Mouse (Mus musculus): Measurements from ENCODE around the gene Prex1. TPM values are rescaled to one million over a fixed set of nuclear protein-coding genes. Genes with fewer than 3 reads are reported as not detected.

Gene Prex1
- total and polyA plus RNA-seq, 3 experiments, result 5.5 to 19.5 (median 18.5) TPM

GRCm38 (mm10) chr2:166741445-166741844, 27.8 kb upstream of the Prex1 start:
- Histone ChIP-seq H3K4me1 (ENCODE audit: control insufficient read depth in 1 of 2, insufficient read depth in 2 of 2) (peaks cover 40 to 64% of the 10 kb centered on the region in 2 experiments), H3K4me3 (replicated peaks in 1 of 3; ENCODE audit: low read depth in 2 of 3, low read length in 2 of 3, poor library complexity in 1 of 3) (no peak overlapping the region), H3K79me2 (replicated peaks; ENCODE audit: control insufficient read depth, extremely low read depth, insufficient read depth, poor library complexity, severe bottlenecking) (no peaks in the 10 kb centered on the region), H3K27ac (ENCODE audit: insufficient read depth, low read depth) (no peak overlapping the region), H3K9ac (ENCODE audit: insufficient read depth, low read depth) (no peak overlapping the region), H3K9me3 (replicated peaks; ENCODE audit: low read length) (no peaks in the 10 kb centered on the region), H3K4me2 (ENCODE audit: insufficient read depth, low read depth, poor library complexity, severe bottlenecking) (no peak overlapping the region), H3K36me3 (replicated peaks in 1 of 2; ENCODE audit: control insufficient read depth in 1 of 2, insufficient read depth in 1 of 2, low read length in 1 of 2) (no peaks in the 10 kb centered on the region), H3K27me3 (replicated peaks) (no peaks in the 10 kb centered on the region)
- TF ChIP-seq EP300 (IDR thresholded peaks at IDR 0.05; ENCODE audit: low read length) (peak; percentile 63), CHD2 (IDR thresholded peaks at IDR 0.05; ENCODE audit: low read length) (peak; percentile 35; the same call in 1 of the 2 replicates), CTCF (conservative IDR thresholded peaks at IDR 0.05 in 1 of 2, IDR thresholded peaks at IDR 0.05 in 1 of 2; ENCODE audit: low read depth in 2 of 2, low read length in 2 of 2) (no peak), MEF2A (IDR thresholded peaks at IDR 0.05; ENCODE audit: borderline replicate concordance, low read depth, low read length) (0 out of 2 replicates have a peak, but pooled peaks have one; percentile 12), IRF4 (IDR thresholded peaks at IDR 0.05; ENCODE audit: low read depth, low read length) (0 out of 2 replicates have a peak, but pooled peaks have one; percentile 8), POLR2AphosphoS2 (IDR thresholded peaks at IDR 0.05; ENCODE audit: low read depth, low read length) (no peak), ETS1 (conservative IDR thresholded peaks at IDR 0.05; ENCODE audit: low read depth, low read length) (peak; percentile 24; the same call in 1 of the 2 replicates), BHLHE40 (IDR thresholded peaks at IDR 0.05; ENCODE audit: low read depth, low read length) (peak; percentile 15; the same call in 1 of the 2 replicates), TCF12 (IDR thresholded peaks at IDR 0.05; ENCODE audit: low read depth, low read length) (peak; percentile 23; the same call in 1 of the 2 replicates)
- in situ Hi-C loops (cut with MboI; ENCODE audit: low pct_ligation_motif_present, low pct_unique_long_range_greater_than_20kb, low sequenced_read_pairs) (no loop called here), dilution Hi-C loops (cut with MboI; ENCODE audit: extremely low pct_ligation_motif_present, extremely low pct_unique_long_range_greater_than_20kb, low sequenced_read_pairs) (no loop called here)
- DNase-seq (ENCODE audit: extremely low read depth), result no peak

- no peaks in the 10 kb centered on the region for H3K9me3 ChIP-seq (replicated peaks; ENCODE audit: low read length)
- no peak overlapping the region for H3K27ac ChIP-seq (ENCODE audit: insufficient read depth, low read depth)
- no peaks in the 10 kb centered on the region for H3K27me3 ChIP-seq (replicated peaks)
- dilution Hi-C loops (cut with MboI; ENCODE audit: extremely low pct_ligation_motif_present, extremely low pct_unique_long_range_greater_than_20kb, low sequenced_read_pairs) (no loop called here), in situ Hi-C loops (cut with MboI; ENCODE audit: low pct_ligation_motif_present, low pct_unique_long_range_greater_than_20kb, low sequenced_read_pairs) (no loop called here)
- peaks cover 33 to 64% of the 10 kb centered on the region in 2 experiments for H3K4me1 ChIP-seq (ENCODE audit: control insufficient read depth in 1 of 2, insufficient read depth in 2 of 2)
- H3K36me3 ChIP-seq (replicated peaks in 1 of 2; ENCODE audit: control insufficient read depth in 1 of 2, insufficient read depth in 1 of 2, low read length in 1 of 2), result no peaks in the 10 kb centered on the region
- H3K9ac ChIP-seq (ENCODE audit: insufficient read depth, low read depth), result no peak overlapping the region
- H3K4me2 ChIP-seq (ENCODE audit: insufficient read depth, low read depth, poor library complexity, severe bottlenecking), result no peak overlapping the region
- no peak for DNase-seq (ENCODE audit: extremely low read depth)
- TF ChIP-seq BHLHE40 (IDR thresholded peaks at IDR 0.05; ENCODE audit: low read depth, low read length) (0 out of 2 replicates have a peak, but pooled peaks have one; percentile 9), PAX5 (IDR thresholded peaks at IDR 0.05; ENCODE audit: low read length) (no peak)
- H3K4me3 ChIP-seq (replicated peaks in 1 of 3; ENCODE audit: low read depth in 2 of 3, low read length in 2 of 3, poor library complexity in 1 of 3), result no peak overlapping the region
- H3K79me2 ChIP-seq (replicated peaks; ENCODE audit: control insufficient read depth, extremely low read depth, insufficient read depth, poor library complexity, severe bottlenecking), result no peaks in the 10 kb centered on the region
Measured at GRCm38 (mm10) chr2:166740396-166740795, 26.8 kb upstream of the Prex1 start.

DNA sequence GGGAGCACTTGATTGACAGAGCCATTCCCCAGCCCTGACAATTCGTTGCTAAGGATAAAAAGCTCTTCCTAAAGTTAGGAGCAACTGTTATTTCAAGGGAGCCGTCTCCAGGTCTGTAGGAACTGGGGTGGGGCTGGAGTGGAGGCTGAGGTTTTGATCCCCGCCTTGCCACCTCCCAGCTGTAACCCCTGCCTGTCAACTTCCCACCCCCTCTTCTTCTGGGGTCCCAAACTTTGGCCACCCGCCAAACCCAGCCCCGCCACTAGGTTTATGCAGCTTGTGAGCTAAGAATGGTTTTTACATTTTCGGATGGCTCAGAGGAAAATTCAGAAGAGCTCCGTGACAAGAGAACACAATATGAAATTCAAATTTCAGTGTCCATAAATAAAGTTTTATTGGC, 23.7 kb upstream of the Prex1 start:
- Histone ChIP-seq H3K27ac (ENCODE audit: insufficient read depth, low read depth) (no peak overlapping the region), H3K9ac (ENCODE audit: insufficient read depth, low read depth) (no peak overlapping the region), H3K4me3 (replicated peaks in 1 of 3; ENCODE audit: low read depth in 2 of 3, low read length in 2 of 3, poor library complexity in 1 of 3) (no peak overlapping the region), H3K4me2 (ENCODE audit: insufficient read depth, low read depth, poor library complexity, severe bottlenecking) (no peak overlapping the region), H3K36me3 (replicated peaks in 1 of 2; ENCODE audit: control insufficient read depth in 1 of 2, insufficient read depth in 1 of 2, low read length in 1 of 2) (no peaks in the 10 kb centered on the region), H3K9me3 (replicated peaks; ENCODE audit: low read length) (no peaks in the 10 kb centered on the region), H3K4me1 (ENCODE audit: control insufficient read depth in 1 of 2, insufficient read depth in 2 of 2) (peaks cover 38 to 72% of the 10 kb centered on the region in 2 experiments), H3K79me2 (replicated peaks; ENCODE audit: control insufficient read depth, extremely low read depth, insufficient read depth, poor library complexity, severe bottlenecking) (no peaks in the 10 kb centered on the region), H3K27me3 (replicated peaks) (no peaks in the 10 kb centered on the region)
- no peak for DNase-seq (ENCODE audit: extremely low read depth)
- dilution Hi-C loops (cut with MboI; ENCODE audit: extremely low pct_ligation_motif_present, extremely low pct_unique_long_range_greater_than_20kb, low sequenced_read_pairs), result no loop called here
- in situ Hi-C loops (cut with MboI; ENCODE audit: low pct_ligation_motif_present, low pct_unique_long_range_greater_than_20kb, low sequenced_read_pairs), result no loop called here
- TF ChIP-seq ZC3H11A (IDR thresholded peaks at IDR 0.05; ENCODE audit: low read depth, low read length), result no peak
- TF ChIP-seq NELFE (IDR thresholded peaks at IDR 0.05; ENCODE audit: low read depth, low read length), result no peak
- TF ChIP-seq KAT2A (IDR thresholded peaks at IDR 0.05; ENCODE audit: insufficient replicate concordance, low read length), result no peak
- TF ChIP-seq PAX5 (IDR thresholded peaks at IDR 0.05; ENCODE audit: low read length), result no peak
- no peak for TF ChIP-seq MAZ (IDR thresholded peaks at IDR 0.05; ENCODE audit: low read depth, low read length)
- TF ChIP-seq MXI1 (IDR thresholded peaks at IDR 0.05; ENCODE audit: low read depth, low read length), result no peak
- no peak for TF ChIP-seq USF2 (conservative IDR thresholded peaks at IDR 0.05; ENCODE audit: low read depth, low read length)
- no peak for TF ChIP-seq EP300 (IDR thresholded peaks at IDR 0.05; ENCODE audit: low read length)
- TF ChIP-seq NRF1 (IDR thresholded peaks at IDR 0.05; ENCODE audit: low read depth, low read length), result no peak
- TF ChIP-seq CTCF (conservative IDR thresholded peaks at IDR 0.05 in 1 of 2, IDR thresholded peaks at IDR 0.05 in 1 of 2; ENCODE audit: low read depth in 2 of 2, low read length in 2 of 2), result no peak
- no peak for TF ChIP-seq MAFK (IDR thresholded peaks at IDR 0.05; ENCODE audit: insufficient replicate concordance, low read length)
- no peak for TF ChIP-seq JUN (IDR thresholded peaks at IDR 0.05; ENCODE audit: insufficient read depth, low read depth, low read length)
- no peak for TF ChIP-seq POLR2A (IDR thresholded peaks at IDR 0.05; ENCODE audit: low read depth, low read length)
